Mouse (Mus musculus) forebrain, embryonic 16.5 days (tissue): ENCODE results near the gene Whrn. TPM values are rescaled to one million over a fixed set of nuclear protein-coding genes. Genes with fewer than 3 reads are reported as not detected.

Experiments used
- ATAC-seq: fragments of 200-750 bp; cut with Nextera tagmentation; 2 replicates; pipeline ENCODE4 v1.8.0; 2017; ENCODE audit warnings: mild to moderate bottlenecking, moderate library complexity
- H3K27ac ChIP-seq: fragments of 300-500 bp; sonication (generic); 2 replicates; pipeline ENCODE4 v1.5.1; 2014; ENCODE audit warnings: low read length, control low read depth
- H3K27me3 ChIP-seq: fragments of 300-500 bp; sonication (generic); replicated peaks from 2 replicates; pipeline ENCODE4 v1.6.1; 2014; ENCODE audit warnings: low read length; ENCODE audit not compliant: control insufficient read depth, insufficient read depth
- H3K36me3 ChIP-seq: fragments of 300-500 bp; sonication (generic); 2 replicates; pipeline ENCODE4 v1.6.1; 2014; ENCODE audit not compliant: control insufficient read depth, insufficient read depth
- H3K4me1 ChIP-seq: fragments of 300-500 bp; sonication (generic); replicated peaks from 2 replicates; pipeline ENCODE4 v1.6.1; 2014; ENCODE audit warnings: low read length; ENCODE audit not compliant: control insufficient read depth, insufficient read depth
- H3K4me2 ChIP-seq: fragments of 300-500 bp; sonication (generic); 2 replicates; pipeline ENCODE4 v1.6.1; 2014; ENCODE audit warnings: mild to moderate bottlenecking, low read length, control low read depth
- H3K4me3 ChIP-seq: fragments of 300-500 bp; sonication (generic); replicated peaks from 2 replicates; pipeline ENCODE4 v1.5.1; 2014; ENCODE audit warnings: mild to moderate bottlenecking, low read length, control low read depth
- H3K9ac ChIP-seq: fragments of 300-500 bp; sonication (generic); replicated peaks from 2 replicates; pipeline ENCODE4 v1.6.1; 2014; ENCODE audit warnings: low read depth, low read length, control low read depth
- H3K9me3 ChIP-seq: fragments of 300-500 bp; sonication (generic); 2 replicates; pipeline ENCODE4 v1.6.1; 2016; ENCODE audit warnings: low read length; ENCODE audit not compliant: control insufficient read depth
- WGBS: fragments of 180-500 bp; shearing (Covaris S2); extraction: QIAGEN DNeasy Blood & Tissue Kit; methylation state at CpG from one replicate; pipeline ENCODE4 v1.1.7; 2014; 5-methylcytosine and 5-hydroxymethylcytosine counted together
- polyA plus RNA-seq: library from polyadenylated mRNA; unstranded; fragments of >200 nt; fragmentation: Nextera tagmentation; extraction: Ambion mirVana; gene quantifications from 2 replicates; pipeline ENCODE4 v1.2.1, GENCODE M21; 2015

Whrn gene
- polyA plus RNA-seq, 1 experiment from 2014 or later, result 6.4 TPM

- Histone ChIP-seq H3K36me3 (no peaks in the 10 kb centered on the region), H3K27me3 (no peaks in the 10 kb centered on the region), H3K4me1 (peaks cover 7% of the 10 kb centered on the region), H3K4me3 (no peak overlapping the region), H3K9me3 (no peaks in the 10 kb centered on the region), H3K4me2 (no peak overlapping the region), H3K9ac (no peak overlapping the region), H3K27ac (no peak overlapping the region)
- WGBS, result 89% methylated on average over 7 of the region's 7 CpGs
- ATAC-seq, result no peak
Measured at GRCm38 (mm10) chr4:63441616-63442015, 54.2 kb downstream of the Whrn start.

- no peaks in the 10 kb centered on the region for H3K27me3 ChIP-seq
- no peak overlapping the region for H3K4me2 ChIP-seq
- H3K4me1 ChIP-seq, result peaks cover 7% of the 10 kb centered on the region
- 69% methylated on average over 7 of the region's 7 CpGs for WGBS
- ATAC-seq, result no peak
- no peaks in the 10 kb centered on the region for H3K9me3 ChIP-seq
- H3K9ac ChIP-seq, result no peak overlapping the region
- H3K4me3 ChIP-seq, result no peak overlapping the region
- H3K36me3 ChIP-seq, result no peaks in the 10 kb centered on the region
- no peak overlapping the region for H3K27ac ChIP-seq
Measured at GRCm38 (mm10) chr4:63440262-63440661, 55.5 kb downstream of the Whrn start.

GRCm38 (mm10) chr4:63437968-63438367, 57.8 kb downstream of the Whrn start:
- Histone ChIP-seq H3K36me3 (no peaks in the 10 kb centered on the region), H3K4me3 (no peak overlapping the region), H3K27me3 (no peaks in the 10 kb centered on the region), H3K27ac (no peak overlapping the region), H3K9me3 (no peaks in the 10 kb centered on the region), H3K4me1 (peaks cover 3% of the 10 kb centered on the region; the same call in 1 of the 2 replicates), H3K9ac (no peak overlapping the region), H3K4me2 (no peak overlapping the region)
- ATAC-seq, result no peak
- 85% methylated on average over 5 of the region's 5 CpGs for WGBS

GRCm38 (mm10) chr4:63437119-63437815, 58.5 kb downstream of the Whrn start:
- 75% methylated on average over 16 of the region's 16 CpGs for WGBS
- Histone ChIP-seq H3K4me1 (peaks cover 3% of the 10 kb centered on the region; the same call in 1 of the 2 replicates), H3K9ac (no peak overlapping the region), H3K9me3 (no peaks in the 10 kb centered on the region), H3K27me3 (no peaks in the 10 kb centered on the region), H3K36me3 (no peaks in the 10 kb centered on the region), H3K4me2 (no peak overlapping the region), H3K27ac (no peak overlapping the region), H3K4me3 (no peak overlapping the region)
- ATAC-seq, result no peak

- no peak for ATAC-seq
Measured at GRCm38 (mm10) chr4:63435402-63435801, 60.4 kb downstream of the Whrn start.

GRCm38 (mm10) chr4:63431098-63431497, 64.7 kb downstream of the Whrn start:
- no peaks in the 10 kb centered on the region for H3K27me3 ChIP-seq
- ATAC-seq, result no peak
- H3K36me3 ChIP-seq, result no peaks in the 10 kb centered on the region
- no peak overlapping the region for H3K9ac ChIP-seq
- H3K4me2 ChIP-seq, result no peak overlapping the region
- no peaks in the 10 kb centered on the region for H3K9me3 ChIP-seq
- no peaks in the 10 kb centered on the region for H3K4me1 ChIP-seq
- WGBS, result 82% methylated on average over 5 of the region's 5 CpGs
- H3K4me3 ChIP-seq, result no peak overlapping the region
- H3K27ac ChIP-seq, result no peak overlapping the region

More at GRCm38 (mm10) chr4:63435402-63435801, 60.4 kb downstream of the Whrn start:
- no peak overlapping the region for H3K4me2 ChIP-seq
- peaks cover 3% of the 10 kb centered on the region; the same call in 1 of the 2 replicates for H3K4me1 ChIP-seq
- H3K36me3 ChIP-seq, result no peaks in the 10 kb centered on the region
- no peak overlapping the region for H3K27ac ChIP-seq
- 90% methylated on average over 9 of the region's 9 CpGs for WGBS
- no peak overlapping the region for H3K9ac ChIP-seq
- H3K9me3 ChIP-seq, result no peaks in the 10 kb centered on the region
- H3K27me3 ChIP-seq, result no peaks in the 10 kb centered on the region
- no peak overlapping the region for H3K4me3 ChIP-seq

GRCm38 (mm10) chr4:63430357-63430756, 65.4 kb downstream of the Whrn start:
- Histone ChIP-seq H3K4me2 (no peak overlapping the region), H3K4me1 (no peaks in the 10 kb centered on the region), H3K4me3 (no peak overlapping the region), H3K9me3 (no peaks in the 10 kb centered on the region), H3K36me3 (no peaks in the 10 kb centered on the region), H3K9ac (no peak overlapping the region), H3K27ac (no peak overlapping the region), H3K27me3 (no peaks in the 10 kb centered on the region)
- ATAC-seq, result no peak
- 61% methylated on average over 3 of the region's 3 CpGs for WGBS

- Histone ChIP-seq H3K4me2 (no peak overlapping the region), H3K4me1 (no peaks in the 10 kb centered on the region), H3K9me3 (no peaks in the 10 kb centered on the region), H3K4me3 (no peak overlapping the region), H3K27me3 (no peaks in the 10 kb centered on the region), H3K27ac (no peak overlapping the region), H3K9ac (no peak overlapping the region), H3K36me3 (no peaks in the 10 kb centered on the region)
- no peak for ATAC-seq
- WGBS, result 80% methylated on average over 8 of the region's 8 CpGs
Measured at GRCm38 (mm10) chr4:63426308-63426707, 69.5 kb downstream of the Whrn start.

- Histone ChIP-seq H3K4me2 (no peak overlapping the region), H3K4me1 (peaks cover 4% of the 10 kb centered on the region), H3K36me3 (no peaks in the 10 kb centered on the region), H3K27me3 (no peaks in the 10 kb centered on the region), H3K27ac (no peak overlapping the region), H3K9ac (no peak overlapping the region), H3K4me3 (no peak overlapping the region), H3K9me3 (no peaks in the 10 kb centered on the region)
- no peak for ATAC-seq
- 38% methylated on average over 5 of the region's 5 CpGs for WGBS
Measured at GRCm38 (mm10) chr4:63423811-63424210, 72.0 kb downstream of the Whrn start.

- Histone ChIP-seq H3K27ac (no peak overlapping the region), H3K27me3 (no peaks in the 10 kb centered on the region), H3K4me2 (no peak overlapping the region), H3K4me1 (peaks cover 4% of the 10 kb centered on the region), H3K9ac (no peak overlapping the region), H3K36me3 (no peaks in the 10 kb centered on the region), H3K4me3 (no peak overlapping the region), H3K9me3 (no peaks in the 10 kb centered on the region)
- ATAC-seq, result no peak
- WGBS, result 67% methylated on average over 1 of the region's 1 CpGs
Measured at GRCm38 (mm10) chr4:63423231-63423630, 72.6 kb downstream of the Whrn start.
